Mouse (Mus musculus) CH12.LX (cell line): ENCODE measurements around the gene Utp20. TPM values are rescaled to one million over a fixed set of nuclear protein-coding genes. Genes with fewer than 3 reads are reported as not detected.

ENCODE experiments used
- DNase-seq: peaks from one replicate; pipeline ENCODE4 v3.0.0-alpha.2; 2013; ENCODE audit errors: extremely low read depth
- H3K27ac ChIP-seq: 2 replicates; pipeline ENCODE4 v1.5.1; 2012; ENCODE audit warnings: low read depth, mild to moderate bottlenecking, control low read depth, moderate library complexity; ENCODE audit not compliant: insufficient read depth
- H3K27me3 ChIP-seq: replicated peaks from 2 replicates; pipeline ENCODE3; 2012; ENCODE audit warnings: inconsistent platforms
- H3K36me3 ChIP-seq, 2 experiments: replicated peaks in 1 of 2; 2 replicates each; pipeline versions ENCODE3 to v1.6.1; 2012; ENCODE audit warnings: inconsistent platforms in 1 of 2, low read length in 1 of 2, mild to moderate bottlenecking in 1 of 2, mixed read lengths in 1 of 2, moderate library complexity in 1 of 2; ENCODE audit not compliant: control insufficient read depth in 1 of 2, insufficient read depth in 1 of 2
- H3K4me1 ChIP-seq, 2 experiments: 2 replicates each; pipeline ENCODE4 v1.6.1; 2012; ENCODE audit warnings: inconsistent platforms in 1 of 2, moderate library complexity in 1 of 2; ENCODE audit not compliant: insufficient read depth in 2 of 2, control insufficient read depth in 1 of 2
- H3K4me2 ChIP-seq: 2 replicates; pipeline ENCODE4 v1.6.1; 2012; ENCODE audit warnings: low read depth, mild to moderate bottlenecking, control low read depth; ENCODE audit not compliant: poor library complexity, insufficient read depth, severe bottlenecking
- H3K4me3 ChIP-seq, 3 experiments: fragments of 150-350 bp in 1 of 3; sonication (generic) in 1 of 3; replicated peaks in 1 of 3; 2 replicates each; pipeline versions ENCODE3 to v1.5.1; 2011 to 2012; ENCODE audit warnings: low read depth in 2 of 3, low read length in 2 of 3, mild to moderate bottlenecking in 2 of 3, moderate library complexity in 2 of 3, control low read depth in 1 of 3, improper control_type of control experiment in 1 of 3, inconsistent platforms in 1 of 3, mixed read lengths in 1 of 3; ENCODE audit not compliant: poor library complexity in 1 of 3
- H3K79me2 ChIP-seq: replicated peaks from 2 replicates; pipeline ENCODE4 v1.6.1; 2012; ENCODE audit warnings: mild to moderate bottlenecking, moderate library complexity; ENCODE audit not compliant: control insufficient read depth, poor library complexity, insufficient read depth, severe bottlenecking; ENCODE audit errors: extremely low read depth
- H3K9ac ChIP-seq: 2 replicates; pipeline ENCODE4 v1.6.1; 2012; ENCODE audit warnings: low read depth, mild to moderate bottlenecking, control low read depth, moderate library complexity; ENCODE audit not compliant: insufficient read depth
- H3K9me3 ChIP-seq: replicated peaks from 2 replicates; pipeline ENCODE3; 2012; ENCODE audit warnings: low read length, inconsistent platforms, mixed read lengths
- E2F4 ChIP-seq: IDR thresholded peaks from 2 replicates; pipeline ENCODE4 v1.6.1; 2011; ENCODE audit warnings: low read depth, low read length, improper control_type of control experiment; ENCODE audit not compliant: insufficient replicate concordance
- ELF1 ChIP-seq: IDR thresholded peaks from 2 replicates; pipeline ENCODE4 v1.6.1; 2014; ENCODE audit warnings: low read depth, mild to moderate bottlenecking, inconsistent platforms, low read length, improper control_type of control experiment
- EP300 ChIP-seq: IDR thresholded peaks from 2 replicates; pipeline ENCODE4 v1.6.1; 2011; ENCODE audit warnings: low read length, improper control_type of control experiment
- GABPA ChIP-seq: IDR thresholded peaks from 2 replicates; pipeline ENCODE4 v1.6.1; 2012; ENCODE audit warnings: low read depth, low read length, improper control_type of control experiment, inconsistent platforms; ENCODE audit not compliant: insufficient replicate concordance
- HCFC1 ChIP-seq: IDR thresholded peaks from 2 replicates; pipeline ENCODE4 v1.6.1; 2012; ENCODE audit warnings: low read depth, mild to moderate bottlenecking, inconsistent platforms, low read length, improper control_type of control experiment
- JUN ChIP-seq: IDR thresholded peaks from 2 replicates; pipeline ENCODE4 v1.6.1; 2011; ENCODE audit warnings: low read depth, mild to moderate bottlenecking, low read length, improper control_type of control experiment, moderate library complexity; ENCODE audit not compliant: insufficient read depth
- KAT2A ChIP-seq: IDR thresholded peaks from 2 replicates; pipeline ENCODE4 v1.6.1; 2012; ENCODE audit warnings: low read length, improper control_type of control experiment, inconsistent platforms; ENCODE audit not compliant: insufficient replicate concordance
- MXI1 ChIP-seq: IDR thresholded peaks from 2 replicates; pipeline ENCODE4 v1.6.1; 2011; ENCODE audit warnings: mild to moderate bottlenecking, low read depth, low read length, improper control_type of control experiment
- NRF1 ChIP-seq: IDR thresholded peaks from 2 replicates; pipeline ENCODE4 v1.6.1; 2014; ENCODE audit warnings: low read depth, mild to moderate bottlenecking, inconsistent platforms, low read length, improper control_type of control experiment, moderate library complexity
- PAX5 ChIP-seq: IDR thresholded peaks from 2 replicates; pipeline ENCODE4 v1.6.1; 2012; ENCODE audit warnings: low read length, inconsistent platforms, mixed read lengths
- POLR2AphosphoS2 ChIP-seq: IDR thresholded peaks from 2 replicates; pipeline ENCODE4 v1.6.1; 2011; ENCODE audit warnings: low read depth, low read length, improper control_type of control experiment
- RCOR1 ChIP-seq: conservative IDR thresholded peaks from 2 replicates; pipeline ENCODE4 v1.6.1; 2012; ENCODE audit warnings: low read depth, mild to moderate bottlenecking, inconsistent platforms, low read length, improper control_type of control experiment
- SIN3A ChIP-seq: IDR thresholded peaks from 2 replicates; pipeline ENCODE4 v1.6.1; 2012; ENCODE audit warnings: low read length, improper control_type of control experiment, inconsistent platforms
- SMC3 ChIP-seq: IDR thresholded peaks from 2 replicates; pipeline ENCODE4 v1.6.1; 2011; ENCODE audit warnings: low read depth, low read length, improper control_type of control experiment
- TBP ChIP-seq: conservative IDR thresholded peaks from 2 replicates; pipeline ENCODE4 v1.6.1; 2011; ENCODE audit warnings: low read depth, low read length, improper control_type of control experiment
- TCF12 ChIP-seq: IDR thresholded peaks from 2 replicates; pipeline ENCODE4 v1.6.1; 2014; ENCODE audit warnings: low read depth, mild to moderate bottlenecking, inconsistent platforms, low read length, improper control_type of control experiment
- USF1 ChIP-seq: IDR thresholded peaks from 2 replicates; pipeline ENCODE4 v1.6.1; 2014; ENCODE audit warnings: low read depth, mild to moderate bottlenecking, inconsistent platforms, low read length, improper control_type of control experiment
- ZC3H11A ChIP-seq: IDR thresholded peaks from 2 replicates; pipeline ENCODE4 v1.6.1; 2012; ENCODE audit warnings: low read depth, mild to moderate bottlenecking, inconsistent platforms, low read length, improper control_type of control experiment
- ZKSCAN1 ChIP-seq: IDR thresholded peaks from 2 replicates; pipeline ENCODE4 v1.6.1; 2012; ENCODE audit warnings: low read depth, inconsistent platforms, low read length, improper control_type of control experiment, borderline replicate concordance
- ZNF384 ChIP-seq: IDR thresholded peaks from 2 replicates; pipeline ENCODE4 v1.6.1; 2012; ENCODE audit warnings: low read depth, low read length, improper control_type of control experiment, inconsistent platforms
- dilution Hi-C: fragments of 300-500 bp; cut with MboI; formaldehyde crosslinking; loops from 2 replicates; pipeline ENCODE4 v1.14.3; 2020; ENCODE audit warnings: low sequenced_read_pairs; ENCODE audit not compliant: extremely low pct_unique_long_range_greater_than_20kb, extremely low pct_ligation_motif_present
- in situ Hi-C: fragments of 300-500 bp; cut with MboI; formaldehyde crosslinking; loops from 3 replicates; pipeline ENCODE4 v1.14.3; 2019; ENCODE audit warnings: low sequenced_read_pairs, low pct_ligation_motif_present, low pct_unique_long_range_greater_than_20kb, mixed read lengths
- polyA plus RNA-seq: library from polyadenylated mRNA; unstranded; fragments of >175 nt; gene quantifications from 2 replicates; pipeline ENCODE4 v1.2.1, GENCODE M21; 2012; ENCODE audit warnings: low read depth; ENCODE audit not compliant: insufficient read length
- total RNA-seq, 2 experiments: library from RNA; depleted of rRNA; stranded (reverse); fragments of 300-350 nt in 1 of 2; fragments of >200 nt in 1 of 2; gene quantifications; 2 replicates each; pipeline ENCODE4 v1.2.3; 2012 to 2014

Gene Utp20
- total and polyA plus RNA-seq, 3 experiments: 40.1 to 70.4 (median 43.0) TPM

DNA sequence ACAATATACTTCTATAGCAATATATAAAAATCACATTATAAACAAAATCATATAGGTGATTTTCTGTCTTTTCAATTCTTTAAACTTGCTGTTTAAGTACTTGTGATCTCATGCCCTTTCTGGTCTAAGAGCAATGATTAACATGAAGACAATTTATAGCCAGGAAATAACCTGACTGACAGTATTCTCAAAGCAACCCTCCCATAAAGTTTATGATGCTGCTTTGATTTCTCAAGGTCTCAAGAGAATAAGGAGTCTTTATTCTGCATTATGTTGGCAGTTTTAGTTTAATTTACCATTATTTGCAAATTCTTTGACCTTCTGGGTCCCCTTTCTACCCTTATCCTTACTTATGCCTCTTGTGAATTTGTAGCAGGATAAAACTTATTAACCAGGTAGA is 34.8 kb upstream of the Utp20 start:
- H3K27me3 ChIP-seq: no peaks in the 10 kb centered on the region
- DNase-seq: no peak
- no peaks in the 10 kb centered on the region for H3K4me1 ChIP-seq
- no peak overlapping the region for H3K4me3 ChIP-seq
- H3K36me3 ChIP-seq: no peaks in the 10 kb centered on the region
- TF ChIP-seq TBP (no peak), SIN3A (no peak), JUN (no peak), PAX5 (no peak), POLR2AphosphoS2 (no peak), NRF1 (no peak), TCF12 (no peak)
- TF ChIP-seq, all 38 proteins: peak for 0
- Histone ChIP-seq H3K79me2 (no peaks in the 10 kb centered on the region), H3K4me2 (no peak overlapping the region), H3K9ac (no peak overlapping the region), H3K9me3 (no peaks in the 10 kb centered on the region), H3K27ac (no peak overlapping the region)
- in situ Hi-C loops: loop anchor here (10.0 kb wide), 1 partner anchor 123 kb away; no protein-coding TSS in a partner anchor
- dilution Hi-C loops: no loop called here

DNA sequence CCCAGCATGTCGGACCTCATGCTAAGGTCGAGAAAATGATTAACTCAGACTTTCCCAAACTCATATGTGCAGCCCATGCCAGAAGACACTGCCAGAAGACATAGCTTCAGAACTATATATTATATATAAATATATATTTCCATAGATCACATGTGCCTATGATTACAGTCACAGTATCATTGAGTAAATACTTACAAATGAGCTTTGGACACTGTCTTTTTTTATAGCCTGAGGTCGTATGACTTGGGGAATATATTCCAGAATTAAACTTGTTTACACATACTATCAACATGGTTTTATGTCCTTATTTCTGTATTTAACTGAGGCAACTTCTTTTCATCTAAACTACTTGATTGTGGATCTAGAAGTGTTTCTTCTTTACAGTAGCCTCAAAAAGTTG is 34.3 kb upstream of the Utp20 start:
- H3K27ac ChIP-seq: no peak overlapping the region
- H3K4me3 ChIP-seq: no peak overlapping the region
- DNase-seq: no peak
- in situ Hi-C loops: loop anchor here (10.0 kb wide), 1 partner anchor 124 kb away; no protein-coding TSS in a partner anchor
- TF ChIP-seq ZC3H11A (no peak), TBP (no peak), USF1 (no peak), ZNF384 (no peak), ZKSCAN1 (no peak), E2F4 (no peak), RCOR1 (no peak), ELF1 (no peak), GABPA (no peak), MXI1 (no peak), EP300 (no peak), KAT2A (no peak), POLR2AphosphoS2 (no peak), NRF1 (no peak), SMC3 (no peak), HCFC1 (no peak)
- H3K27me3 ChIP-seq: no peaks in the 10 kb centered on the region
- no peak overlapping the region for H3K9ac ChIP-seq
- H3K9me3 ChIP-seq: no peaks in the 10 kb centered on the region
- H3K79me2 ChIP-seq: no peaks in the 10 kb centered on the region
- dilution Hi-C loops: no loop called here
- H3K4me2 ChIP-seq: no peak overlapping the region
- no peaks in the 10 kb centered on the region for H3K4me1 ChIP-seq
- no peaks in the 10 kb centered on the region for H3K36me3 ChIP-seq
